Mouse (Mus musculus) splenic B cell, adult 2 months (primary cell): Measurements from ENCODE around the gene Secisbp2.
A peak's percentile ranks its signal among the peaks of the same experiment; 100 is the strongest.

ENCODE experiments used
- DNase-seq: peaks from one replicate; pipeline ENCODE4 v3.0.0-alpha.2; 2011; ENCODE audit warnings: low read depth, low spot score
- H3K27me3 ChIP-seq: 2 replicates; pipeline ENCODE4 v1.6.1; 2012; ENCODE audit warnings: mild to moderate bottlenecking, low read length, moderate library complexity, mixed read lengths; ENCODE audit not compliant: control insufficient read depth, poor library complexity, insufficient read depth, severe bottlenecking
- H3K36me3 ChIP-seq: 2 replicates; pipeline ENCODE4 v1.6.1; 2012; ENCODE audit warnings: mild to moderate bottlenecking, low read length, moderate library complexity, mixed read lengths; ENCODE audit not compliant: control insufficient read depth, poor library complexity, insufficient read depth, severe bottlenecking

Gene Secisbp2

GRCm38 (mm10) chr13:51724566-51724965, 73.1 kb downstream of the Secisbp2 start:
- Histone ChIP-seq H3K36me3 (peaks cover 9% of the 10 kb centered on the region; the same call in 1 of the 2 replicates), H3K27me3 (no peaks in the 10 kb centered on the region)
- no peak for DNase-seq

DNA sequence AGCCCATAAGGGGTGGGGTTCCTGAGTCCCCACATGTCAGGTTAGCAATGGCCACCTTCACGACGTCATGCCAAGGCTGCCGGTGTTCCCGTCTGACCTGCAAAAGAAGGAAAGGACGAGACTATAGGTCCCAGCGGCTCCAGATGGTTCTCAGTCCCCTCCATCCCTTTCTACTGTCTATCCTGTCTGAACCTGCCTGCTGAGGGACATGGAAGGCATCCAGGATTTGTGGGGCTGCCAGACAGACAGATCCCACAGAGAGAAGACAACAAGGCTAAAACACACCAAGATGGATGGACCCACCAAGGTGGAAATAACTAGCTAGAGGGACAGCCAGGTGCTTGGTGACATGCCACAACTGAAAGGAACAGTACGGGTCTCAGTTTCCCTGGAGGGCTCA, 73.9 kb downstream of the Secisbp2 start:
- DNase-seq: no peak
- Histone ChIP-seq H3K27me3 (no peaks in the 10 kb centered on the region), H3K36me3 (peaks cover 4% of the 10 kb centered on the region; the same call in 1 of the 2 replicates)

DNA sequence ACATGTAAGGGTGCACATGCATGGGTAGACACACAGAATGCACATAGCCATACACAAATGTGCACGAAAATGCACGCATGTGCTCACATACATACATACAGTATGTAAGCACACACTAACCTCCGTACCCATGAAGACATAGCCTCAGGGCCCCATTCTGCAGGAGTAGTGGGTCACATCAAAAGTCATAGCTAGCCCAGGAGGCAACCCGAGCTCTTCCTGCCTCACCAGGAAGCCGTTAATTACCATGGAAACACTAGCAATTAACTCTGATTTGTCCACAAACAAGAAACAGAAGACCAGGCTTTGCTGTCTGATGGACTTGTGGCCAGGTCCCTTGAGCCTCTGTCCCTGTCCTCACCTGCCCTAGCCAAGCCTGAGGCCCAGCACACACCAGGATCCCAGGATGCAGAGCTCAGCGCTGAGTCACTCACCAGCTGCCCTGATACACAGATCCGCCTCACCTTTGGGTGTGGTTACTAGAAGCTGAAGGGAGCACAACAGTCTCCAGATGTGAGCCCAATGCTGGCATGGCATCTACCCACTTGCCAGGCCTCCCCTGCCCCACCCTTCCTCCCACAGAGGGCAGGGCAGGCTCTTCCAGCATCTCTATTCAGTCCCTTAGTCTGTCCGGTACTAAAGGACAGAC, 74.6 kb downstream of the Secisbp2 start:
- no peak for DNase-seq
- Histone ChIP-seq H3K36me3 (peaks cover 2% of the 10 kb centered on the region; the same call in 1 of the 2 replicates), H3K27me3 (no peaks in the 10 kb centered on the region)

DNA sequence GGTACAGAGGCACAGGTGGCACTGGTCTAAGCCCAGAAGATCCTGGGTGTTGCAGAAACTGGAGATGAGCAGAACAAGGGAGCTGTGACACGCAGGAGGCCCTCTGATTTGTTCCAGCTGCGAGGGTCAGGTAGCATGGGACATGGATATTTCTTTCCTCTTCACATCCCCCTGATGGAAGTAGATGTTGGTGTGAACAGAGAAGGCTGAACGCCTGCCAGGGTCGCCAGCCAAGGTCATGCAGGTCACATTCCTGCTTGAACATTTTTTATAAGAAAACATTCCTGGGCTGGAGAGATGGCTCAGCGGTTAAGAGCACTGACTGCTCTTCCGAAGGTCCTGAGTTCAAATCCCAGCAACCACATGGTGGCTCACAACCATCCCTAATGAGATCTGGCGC, 75.9 kb downstream of the Secisbp2 start:
- no peak for DNase-seq
- Histone ChIP-seq H3K27me3 (no peaks in the 10 kb centered on the region), H3K36me3 (no peaks in the 10 kb centered on the region)

- Histone ChIP-seq H3K27me3 (no peaks in the 10 kb centered on the region), H3K36me3 (no peaks in the 10 kb centered on the region; the same call in 1 of the 2 replicates)
- DNase-seq: peak; percentile 52
Observed at GRCm38 (mm10) chr13:51729887-51730361, 78.4 kb downstream of the Secisbp2 start.

- no peak for DNase-seq
Observed at GRCm38 (mm10) chr13:51731474-51731873, 80.0 kb downstream of the Secisbp2 start.

GRCm38 (mm10) chr13:51732097-51732664, 80.7 kb downstream of the Secisbp2 start:
- peak; percentile 74 for DNase-seq
- H3K36me3 ChIP-seq: no peaks in the 10 kb centered on the region; the same call in 1 of the 2 replicates
- no peaks in the 10 kb centered on the region for H3K27me3 ChIP-seq

More at GRCm38 (mm10) chr13:51731474-51731873, 80.0 kb downstream of the Secisbp2 start:
- Histone ChIP-seq H3K27me3 (no peaks in the 10 kb centered on the region), H3K36me3 (no peaks in the 10 kb centered on the region; the same call in 1 of the 2 replicates)
